Mouse (Mus musculus) heart, embryonic 13.5 days (tissue): ENCODE measurements around the gene Pou3f1. TPM values are rescaled to one million over a fixed set of nuclear protein-coding genes. Genes with fewer than 3 reads are reported as not detected.

Source experiments
- ATAC-seq: fragments of 200-750 bp; cut with Nextera tagmentation; 2 replicates; pipeline ENCODE4 v1.8.0; 2017; ENCODE audit warnings: moderate TSS enrichment; ENCODE audit not compliant: insufficient number of reproducible peaks, low FRiP score, low TSS enrichment; ENCODE audit errors: extremely low read depth
- H3K27ac ChIP-seq: fragments of 300-500 bp; sonication (generic); replicated peaks from 2 replicates; pipeline ENCODE4 v1.5.1; 2015; ENCODE audit warnings: moderate library complexity, mild to moderate bottlenecking, inconsistent platforms
- H3K27me3 ChIP-seq: fragments of 300-500 bp; sonication (generic); replicated peaks from 2 replicates; pipeline ENCODE4 v1.6.1; 2015; ENCODE audit warnings: mild to moderate bottlenecking, inconsistent platforms
- H3K36me3 ChIP-seq: fragments of 300-500 bp; sonication (generic); 2 replicates; pipeline ENCODE4 v1.6.1; 2015; ENCODE audit warnings: mild to moderate bottlenecking, inconsistent platforms
- H3K4me1 ChIP-seq: fragments of 300-500 bp; sonication (generic); 2 replicates; pipeline ENCODE4 v1.6.1; 2015; ENCODE audit warnings: inconsistent platforms
- H3K4me2 ChIP-seq: fragments of 300-500 bp; sonication (generic); 2 replicates; pipeline ENCODE4 v1.6.1; 2015; ENCODE audit warnings: inconsistent platforms, mild to moderate bottlenecking, moderate library complexity
- H3K4me3 ChIP-seq: fragments of 300-500 bp; sonication (generic); 2 replicates; pipeline ENCODE4 v1.5.1; 2015; ENCODE audit warnings: moderate library complexity, mild to moderate bottlenecking, inconsistent platforms
- H3K9ac ChIP-seq: fragments of 300-500 bp; sonication (generic); 2 replicates; pipeline ENCODE4 v1.6.1; 2015; ENCODE audit warnings: inconsistent platforms, mild to moderate bottlenecking, moderate library complexity
- H3K9me3 ChIP-seq: fragments of 300-500 bp; sonication (generic); 2 replicates; pipeline ENCODE4 v1.6.1; 2016; ENCODE audit warnings: inconsistent platforms
- WGBS: fragments of 180-500 bp; shearing (Covaris S2); methylation state at CpG from one replicate; pipeline ENCODE4 v1.1.7; 2015; ENCODE audit warnings: mixed read lengths; 5-methylcytosine and 5-hydroxymethylcytosine counted together
- polyA plus RNA-seq: library from polyadenylated mRNA; unstranded; fragments of >200 nt; fragmentation: Nextera tagmentation; extraction: Ambion mirVana; gene quantifications from 2 replicates; pipeline ENCODE4 v1.2.1, GENCODE M21; 2015

Pou3f1 gene
- polyA plus RNA-seq, 1 experiment from 2014 or later = 0.15 TPM

GRCm38 (mm10) chr4:124656854-124657650, 445 bp downstream of the Pou3f1 start:
- ATAC-seq = peak; percentile 81
- Histone ChIP-seq H3K4me1 (peaks cover 47% of the 10 kb centered on the region), H3K27me3 (peaks cover 95% of the 10 kb centered on the region), H3K9ac (peak overlapping the region; percentile 66), H3K36me3 (no peaks in the 10 kb centered on the region), H3K9me3 (no peaks in the 10 kb centered on the region), H3K27ac (no peak overlapping the region), H3K4me2 (peak overlapping the region; percentile 98), H3K4me3 (peak overlapping the region; percentile 72)
- under 1% methylated on average over 67 of the region's 92 CpGs for WGBS

- H3K4me3 ChIP-seq = peak overlapping the region; percentile 72
- H3K36me3 ChIP-seq = no peaks in the 10 kb centered on the region
- peak overlapping the region; percentile 98 for H3K4me2 ChIP-seq
- no peak overlapping the region for H3K27ac ChIP-seq
- peak overlapping the region; percentile 66 for H3K9ac ChIP-seq
- H3K27me3 ChIP-seq = peaks cover 98% of the 10 kb centered on the region
- H3K9me3 ChIP-seq = no peaks in the 10 kb centered on the region
- peaks cover 42% of the 10 kb centered on the region for H3K4me1 ChIP-seq
- ATAC-seq = no peak
- WGBS = under 1% methylated on average over 56 of the region's 61 CpGs
Observed at GRCm38 (mm10) chr4:124657781-124658180, 1.2 kb downstream of the Pou3f1 start.

GRCm38 (mm10) chr4:124658412-124658851, 1.8 kb downstream of the Pou3f1 start:
- 1% methylated on average over 39 of the region's 39 CpGs for WGBS
- peaks cover 98% of the 10 kb centered on the region for H3K27me3 ChIP-seq
- peaks cover 35% of the 10 kb centered on the region for H3K4me1 ChIP-seq
- peak overlapping the region; percentile 98 for H3K4me2 ChIP-seq
- no peak for ATAC-seq
- no peaks in the 10 kb centered on the region for H3K36me3 ChIP-seq
- H3K27ac ChIP-seq = no peak overlapping the region
- no peaks in the 10 kb centered on the region for H3K9me3 ChIP-seq
- H3K9ac ChIP-seq = no peak overlapping the region
- H3K4me3 ChIP-seq = peak overlapping the region; percentile 72

GRCm38 (mm10) chr4:124659251-124660217, 2.9 kb downstream of the Pou3f1 start:
- H3K4me3 ChIP-seq = peak overlapping the region; percentile 72
- peak overlapping the region; percentile 98 for H3K4me2 ChIP-seq
- no peak for ATAC-seq
- no peaks in the 10 kb centered on the region for H3K36me3 ChIP-seq
- H3K9ac ChIP-seq = no peak overlapping the region
- H3K27me3 ChIP-seq = peaks cover 98% of the 10 kb centered on the region
- H3K27ac ChIP-seq = no peak overlapping the region
- WGBS = 2% methylated on average over 68 of the region's 68 CpGs
- no peaks in the 10 kb centered on the region for H3K9me3 ChIP-seq
- peaks cover 33% of the 10 kb centered on the region for H3K4me1 ChIP-seq

GRCm38 (mm10) chr4:124660603-124661002, 4.0 kb downstream of the Pou3f1 start:
- Histone ChIP-seq H3K36me3 (no peaks in the 10 kb centered on the region), H3K4me1 (peaks cover 33% of the 10 kb centered on the region), H3K9me3 (no peaks in the 10 kb centered on the region), H3K27ac (no peak overlapping the region), H3K9ac (no peak overlapping the region), H3K4me2 (no peak overlapping the region), H3K4me3 (no peak overlapping the region), H3K27me3 (peaks cover 98% of the 10 kb centered on the region)
- no peak for ATAC-seq
- 47% methylated on average over 3 of the region's 3 CpGs for WGBS

GRCm38 (mm10) chr4:124663034-124663433, 6.4 kb downstream of the Pou3f1 start:
- no peak overlapping the region for H3K4me2 ChIP-seq
- ATAC-seq = no peak
- peaks cover 99% of the 10 kb centered on the region for H3K27me3 ChIP-seq
- no peak overlapping the region for H3K4me3 ChIP-seq
- H3K9me3 ChIP-seq = no peaks in the 10 kb centered on the region
- H3K4me1 ChIP-seq = peaks cover 17% of the 10 kb centered on the region
- 20% methylated on average over 3 of the region's 3 CpGs for WGBS
- H3K36me3 ChIP-seq = no peaks in the 10 kb centered on the region
- no peak overlapping the region for H3K9ac ChIP-seq
- H3K27ac ChIP-seq = no peak overlapping the region

GRCm38 (mm10) chr4:124664185-124664584, 7.6 kb downstream of the Pou3f1 start:
- 80% methylated on average over 9 of the region's 9 CpGs for WGBS
- peaks cover 7% of the 10 kb centered on the region for H3K4me1 ChIP-seq
- H3K27ac ChIP-seq = no peak overlapping the region
- H3K9ac ChIP-seq = no peak overlapping the region
- no peak for ATAC-seq
- H3K27me3 ChIP-seq = peaks cover 99% of the 10 kb centered on the region
- no peak overlapping the region for H3K4me3 ChIP-seq
- no peak overlapping the region for H3K4me2 ChIP-seq
- H3K36me3 ChIP-seq = no peaks in the 10 kb centered on the region
- H3K9me3 ChIP-seq = no peaks in the 10 kb centered on the region

GRCm38 (mm10) chr4:124664604-124665003, 8.0 kb downstream of the Pou3f1 start:
- Histone ChIP-seq H3K4me3 (no peak overlapping the region), H3K27me3 (peaks cover 98% of the 10 kb centered on the region), H3K4me1 (peaks cover 3% of the 10 kb centered on the region; the same call in 1 of the 2 replicates), H3K27ac (no peak overlapping the region), H3K36me3 (no peaks in the 10 kb centered on the region), H3K9ac (no peak overlapping the region), H3K9me3 (no peaks in the 10 kb centered on the region), H3K4me2 (no peak overlapping the region)
- ATAC-seq = no peak
- WGBS = 63% methylated on average over 15 of the region's 15 CpGs

GRCm38 (mm10) chr4:124667476-124668033, 10.9 kb downstream of the Pou3f1 start:
- Histone ChIP-seq H3K27me3 (peaks cover 95% of the 10 kb centered on the region), H3K4me3 (no peak overlapping the region), H3K4me2 (no peak overlapping the region), H3K27ac (no peak overlapping the region), H3K4me1 (peaks cover 14% of the 10 kb centered on the region), H3K9ac (no peak overlapping the region), H3K9me3 (no peaks in the 10 kb centered on the region), H3K36me3 (no peaks in the 10 kb centered on the region)
- no peak for ATAC-seq
- 44% methylated on average over 14 of the region's 14 CpGs for WGBS

GRCm38 (mm10) chr4:124668078-124668477, 11.5 kb downstream of the Pou3f1 start:
- Histone ChIP-seq H3K27me3 (peaks cover 95% of the 10 kb centered on the region), H3K4me3 (no peak overlapping the region), H3K9me3 (no peaks in the 10 kb centered on the region), H3K4me2 (no peak overlapping the region), H3K27ac (no peak overlapping the region), H3K9ac (no peak overlapping the region), H3K36me3 (no peaks in the 10 kb centered on the region), H3K4me1 (peaks cover 19% of the 10 kb centered on the region)
- WGBS = 18% methylated on average over 8 of the region's 8 CpGs
- ATAC-seq = no peak

- 69% methylated on average over 8 of the region's 8 CpGs for WGBS
- H3K27me3 ChIP-seq = peaks cover 90% of the 10 kb centered on the region
Observed at GRCm38 (mm10) chr4:124670232-124670631, 13.6 kb downstream of the Pou3f1 start.

More at GRCm38 (mm10) chr4:124670232-124670631, 13.6 kb downstream of the Pou3f1 start:
- Histone ChIP-seq H3K4me3 (no peak overlapping the region), H3K9me3 (no peaks in the 10 kb centered on the region), H3K4me2 (no peak overlapping the region), H3K9ac (no peak overlapping the region), H3K4me1 (peaks cover 20% of the 10 kb centered on the region), H3K36me3 (no peaks in the 10 kb centered on the region), H3K27ac (no peak overlapping the region)
- no peak for ATAC-seq
